ENCODE assay signal across 25 mouse cellular contexts in genomic region chr19:8673336-8674063, GRCm38 (mm10). TPM values are rescaled to one million over a fixed set of nuclear protein-coding genes. Genes with fewer than 3 reads are reported as not detected.
DNase-seq lines count a peak whose midpoint lies in the region; ATAC-seq and TF ChIP-seq lines count a peak whose summit lies in the region.
"Had no signal": no experiment of that assay in that cellular context is flagged by ENCODE, and none has a peak within 500 bp of the region (broad histone marks: within the 10 kb centered on the region; RNA-seq: fewer than 3 reads in every experiment).

No protein-coding gene starts in this region.

- ATAC-seq in G1E (ENCODE audit: extremely low read depth, insufficient number of reproducible peaks, low FRiP score, poor library complexity, severe bottlenecking): 0 out of 2 replicates have a peak, but pooled peaks have one; percentile 24
- ATAC-seq in liver, embryonic 11.5 days (replicated peaks; ENCODE audit: low FRiP score): peak; percentile 69
- peak; percentile 66 for ATAC-seq in liver, embryonic 15.5 days (ENCODE audit: insufficient read depth)
- ATAC-seq: forebrain, embryonic 13.5 days; forebrain, postnatal 0 days; hindbrain, postnatal 0 days had no signal

- H3K36me3 ChIP-seq in G1E (replicated peaks): no peaks in the 10 kb centered on the region
- no peaks in the 10 kb centered on the region for H3K36me3 ChIP-seq in liver, embryonic 11.5 days (ENCODE audit: control insufficient read depth, insufficient read depth, low read length)
- H3K36me3 ChIP-seq in liver, embryonic 15.5 days (replicated peaks): no peaks in the 10 kb centered on the region
- H3K36me3 ChIP-seq in heart, embryonic 10.5 days: no peaks in the 10 kb centered on the region
- H3K36me3 ChIP-seq: embryonic facial prominence, embryonic 13.5 days; heart, embryonic 15.5 days; hindbrain, embryonic 13.5 days had no signal

- TF ChIP-seq CTCF in G1E (IDR thresholded peaks at IDR 0.05; ENCODE audit: low read depth, low read length): no peak

- WGBS in liver, embryonic 11.5 days: 31% methylated on average over 9 of the region's 9 CpGs
- 15% methylated on average over 9 of the region's 9 CpGs for WGBS in liver, embryonic 15.5 days (ENCODE audit: insufficient replicate concordance)
- 33% methylated on average over 9 of the region's 9 CpGs for WGBS in heart, embryonic 10.5 days

- H3K4me1 ChIP-seq in G1E (ENCODE audit: insufficient read depth, low read depth, low read length): peaks cover 69% of the 10 kb centered on the region
- peaks cover 14% of the 10 kb centered on the region for H3K4me1 ChIP-seq in liver, embryonic 11.5 days (replicated peaks; ENCODE audit: control insufficient read depth, insufficient read depth, low read length)
- peaks cover 24% of the 10 kb centered on the region for H3K4me1 ChIP-seq in liver, embryonic 15.5 days (replicated peaks)
- H3K4me1 ChIP-seq in heart, embryonic 10.5 days: peaks cover 13% of the 10 kb centered on the region; the same call in 1 of the 2 replicates
- H3K4me1 ChIP-seq: embryonic facial prominence, embryonic 13.5 days; forebrain, embryonic 13.5 days; heart, embryonic 15.5 days; hindbrain, embryonic 13.5 days had no signal

- no peaks in the 10 kb centered on the region for H3K27me3 ChIP-seq in G1E (ENCODE audit: insufficient read depth, low read length)
- H3K27me3 ChIP-seq in liver, embryonic 11.5 days (replicated peaks; ENCODE audit: control insufficient read depth, insufficient read depth, low read length): no peaks in the 10 kb centered on the region
- no peaks in the 10 kb centered on the region for H3K27me3 ChIP-seq in liver, embryonic 15.5 days
- H3K27me3 ChIP-seq in heart, embryonic 10.5 days (ENCODE audit: insufficient read depth, poor library complexity, severe bottlenecking): peaks cover 5% of the 10 kb centered on the region
- H3K27me3 ChIP-seq: CH12.LX; embryonic facial prominence, embryonic 13.5 days; forebrain, embryonic 13.5 days; heart, embryonic 15.5 days; hindbrain, embryonic 13.5 days had no signal

- H3K9ac ChIP-seq in liver, embryonic 11.5 days (ENCODE audit: low read depth, low read length): no peak overlapping the region
- H3K9ac ChIP-seq in liver, embryonic 15.5 days: no peak overlapping the region
- H3K9ac ChIP-seq: embryonic facial prominence, embryonic 13.5 days; forebrain, embryonic 13.5 days; forebrain, postnatal 0 days; heart, embryonic 15.5 days; hindbrain, embryonic 13.5 days had no signal

- H3K4me3 ChIP-seq in G1E (ENCODE audit: low read depth, low read length): peak overlapping the region; percentile 54; the same call in 1 of the 2 replicates
- no peak overlapping the region for H3K4me3 ChIP-seq in liver, embryonic 11.5 days (ENCODE audit: low read depth, low read length)
- no peak overlapping the region for H3K4me3 ChIP-seq in liver, embryonic 15.5 days (replicated peaks)
- H3K4me3 ChIP-seq in heart, embryonic 10.5 days: no peak overlapping the region
- H3K4me3 ChIP-seq: embryonic facial prominence, embryonic 13.5 days; forebrain, embryonic 13.5 days; gastrocnemius, adult 2 months; heart, embryonic 15.5 days; hindbrain, embryonic 13.5 days had no signal

- peak overlapping the region; percentile 72 for H3K27ac ChIP-seq in liver, embryonic 11.5 days (ENCODE audit: low read depth, low read length)
- H3K27ac ChIP-seq in liver, embryonic 15.5 days (replicated peaks): peak overlapping the region; percentile 60
- H3K27ac ChIP-seq in heart, embryonic 10.5 days: no peak overlapping the region
- H3K27ac ChIP-seq: embryonic facial prominence, embryonic 13.5 days; forebrain, embryonic 13.5 days; gastrocnemius, adult 2 months; heart, embryonic 15.5 days; hindbrain, embryonic 13.5 days; hindbrain, postnatal 0 days had no signal

- DNase-seq in G1E (ENCODE audit: low spot score): no peak
- DNase-seq in c-Kit-positive CD71-positive TER-119-negative erythroid progenitor cells, embryonic 14.5 days (ENCODE audit: low read depth): peak; percentile 35
- no peak for DNase-seq in liver, embryonic 11.5 days (ENCODE audit: low spot score)
- no peak for DNase-seq in kidney, postnatal 4 days
- DNase-seq in embryo, embryonic 10 days (ENCODE audit: low spot score): no peak
- DNase-seq in heart, embryonic 10.5 days (ENCODE audit: low spot score): no peak
- no peak for DNase-seq in adrenal gland, adult 18-20 months (ENCODE audit: low spot score in 2 of 2)
- DNase-seq: adrenal gland, postnatal 10 days; cerebellum, adult 2 months; cerebellum, postnatal 14 days; forebrain, postnatal 0 days; gastrocnemius, adult 2 months; gastrocnemius, postnatal 25 days; heart, adult 11 months; heart, postnatal 14 days had no signal

- peak overlapping the region; percentile 44 for H3K4me2 ChIP-seq in liver, embryonic 11.5 days
- H3K4me2 ChIP-seq in liver, embryonic 15.5 days: peak overlapping the region; percentile 28
- H3K4me2 ChIP-seq: embryonic facial prominence, embryonic 13.5 days; forebrain, embryonic 13.5 days; heart, embryonic 11.5 days; heart, embryonic 15.5 days; hindbrain, embryonic 13.5 days had no signal

- H3K9me3 ChIP-seq in G1E (replicated peaks): no peaks in the 10 kb centered on the region
- no peaks in the 10 kb centered on the region for H3K9me3 ChIP-seq in liver, embryonic 11.5 days (ENCODE audit: control insufficient read depth, low read length)
- H3K9me3 ChIP-seq in liver, embryonic 15.5 days (replicated peaks): no peaks in the 10 kb centered on the region
- no peaks in the 10 kb centered on the region for H3K9me3 ChIP-seq in heart, embryonic 10.5 days
- H3K9me3 ChIP-seq: embryonic facial prominence, embryonic 13.5 days; forebrain, embryonic 13.5 days; heart, embryonic 15.5 days; hindbrain, embryonic 13.5 days had no signal

RNA-seq across cellular contexts. Expression of gene Chrm1, which starts 9.9 kb away (rescaled TPM):
- total RNA-seq in G1E (2014; fragmentation: Nextera tagmentation) (not detected in 2 replicates), G1E (2017) (0.06 and 0.11 TPM in 2 replicates)
- polyA plus RNA-seq in G1E (2012): 0.01 and 0.02 TPM in 2 replicates
- 0.12 TPM in 1 of 2 replicates, not detected in the other for polyA plus RNA-seq in liver, embryonic 11.5 days (2014; fragmentation: Nextera tagmentation; extraction: Ambion mirVana)
- 0.02 TPM in 1 of 2 replicates, not detected in the other for polyA plus RNA-seq in liver, embryonic 15.5 days (2015; fragmentation: Nextera tagmentation; extraction: Ambion mirVana)
- 0.04 TPM in 1 of 2 replicates, not detected in the other for polyA plus RNA-seq in heart, embryonic 10.5 days (2016; fragmentation: Nextera tagmentation; extraction: Ambion mirVana)
- total RNA-seq in adrenal gland, adult 18-20 months (2021): 1 to 10 TPM in 1 of 2 experiments, under 1 TPM in 1; 0.60 to 1.5 TPM
- total RNA-seq: CH12.LX; gastrocnemius, adult 2 months; gastrocnemius, postnatal 25 days; hematopoietic stem cell, adult 5-6 weeks had no signal

RNA-seq across cellular contexts. Expression of gene Slc3a2, which starts 49.7 kb away (rescaled TPM):
- total RNA-seq in G1E (2014; fragmentation: Nextera tagmentation) (288 and 317 TPM in 2 replicates), G1E (2017) (217 and 282 TPM in 2 replicates)
- 232 and 240 TPM in 2 replicates for polyA plus RNA-seq in G1E (2012)
- polyA plus RNA-seq in liver, embryonic 11.5 days (2014; fragmentation: Nextera tagmentation; extraction: Ambion mirVana): 150 and 159 TPM in 2 replicates
- polyA plus RNA-seq in liver, embryonic 15.5 days (2015; fragmentation: Nextera tagmentation; extraction: Ambion mirVana): 124 and 132 TPM in 2 replicates
- 91.8 and 104 TPM in 2 replicates for polyA plus RNA-seq in heart, embryonic 10.5 days (2016; fragmentation: Nextera tagmentation; extraction: Ambion mirVana)
- total RNA-seq in adrenal gland, adult 18-20 months (2021): 100 to 1,000 TPM; 373 to 425 TPM

RNA-seq across cellular contexts. Expression of gene Slc22a6, which starts 55.7 kb away (rescaled TPM):
- not detected in 2 replicates for total RNA-seq in G1E (2014; fragmentation: Nextera tagmentation)
- total RNA-seq in G1E (2017): 0.05 and 0.06 TPM in 2 replicates
- not detected in 2 replicates for polyA plus RNA-seq in G1E (2012)
- not detected in 2 replicates for polyA plus RNA-seq in liver, embryonic 11.5 days (2014; fragmentation: Nextera tagmentation; extraction: Ambion mirVana)
- polyA plus RNA-seq in liver, embryonic 15.5 days (2015; fragmentation: Nextera tagmentation; extraction: Ambion mirVana): 0.02 TPM in 1 of 2 replicates, not detected in the other
- 0.04 TPM in 1 of 2 replicates, not detected in the other for polyA plus RNA-seq in heart, embryonic 10.5 days (2016; fragmentation: Nextera tagmentation; extraction: Ambion mirVana)
- under 1 TPM in 1 of 2 experiments, not detected in 1; 0.17 TPM for total RNA-seq in adrenal gland, adult 18-20 months (2021)
- total RNA-seq: adrenal gland, postnatal 10 days; CH12.LX; gastrocnemius, adult 2 months; gastrocnemius, postnatal 25 days; heart, postnatal 14 days; hematopoietic stem cell, adult 5-6 weeks had no signal
- polyA plus RNA-seq: heart, embryonic 11.5 days; heart, embryonic 15.5 days; intestine, embryonic 14.5 days had no signal
